Mouse (Mus musculus) hindbrain, postnatal 0 days (tissue): ENCODE measurements around the gene Rgmb. TPM values are rescaled to one million over a fixed set of nuclear protein-coding genes. Genes with fewer than 3 reads are reported as not detected.

Source experiments
- ATAC-seq: fragments of 200-750 bp; cut with Nextera tagmentation; 2 replicates; pipeline ENCODE4 v1.8.0; 2017; ENCODE audit warnings: mild to moderate bottlenecking, moderate TSS enrichment, moderate library complexity
- DNase-seq: peaks from one replicate; pipeline ENCODE4 v3.0.0-alpha.2; 2015; ENCODE audit warnings: low spot score
- H3K27ac ChIP-seq: fragments of 300-500 bp; sonication (generic); 2 replicates; pipeline ENCODE4 v1.5.1; 2014; ENCODE audit warnings: mild to moderate bottlenecking
- H3K27me3 ChIP-seq: fragments of 300-500 bp; sonication (generic); 2 replicates; pipeline ENCODE4 v1.6.1; 2014; ENCODE audit warnings: low read length, mixed read lengths; ENCODE audit not compliant: insufficient read depth
- H3K36me3 ChIP-seq: fragments of 300-500 bp; sonication (generic); 2 replicates; pipeline ENCODE4 v1.6.1; 2014; ENCODE audit warnings: low read length, mixed read lengths; ENCODE audit not compliant: insufficient read depth
- H3K4me1 ChIP-seq: fragments of 300-500 bp; sonication (generic); 2 replicates; pipeline ENCODE4 v1.6.1; 2014; ENCODE audit warnings: antibody characterized with exemption, low read length, mixed read lengths; ENCODE audit not compliant: insufficient read depth
- H3K4me2 ChIP-seq: fragments of 300-500 bp; sonication (generic); 2 replicates; pipeline ENCODE4 v1.6.1; 2014; ENCODE audit warnings: low read depth, mild to moderate bottlenecking, low read length, moderate library complexity, mixed read lengths
- H3K4me3 ChIP-seq: fragments of 300-500 bp; sonication (generic); 2 replicates; pipeline ENCODE4 v1.5.1; 2014; ENCODE audit warnings: low read length
- H3K9ac ChIP-seq: fragments of 300-500 bp; sonication (generic); replicated peaks from 2 replicates; pipeline ENCODE4 v1.6.1; 2014; ENCODE audit warnings: mild to moderate bottlenecking, low read length, moderate library complexity, mixed read lengths
- H3K9me3 ChIP-seq: fragments of 300-500 bp; sonication (generic); 2 replicates; pipeline ENCODE4 v1.6.1; 2016; ENCODE audit warnings: low read length, mixed read lengths
- CTCF ChIP-seq: IDR thresholded peaks from 2 replicates; pipeline ENCODE4 v1.5.1; 2016; ENCODE audit warnings: antibody characterized with exemption, control low read depth, low read depth
- whole genome bisulfite sequencing: fragments of 180-500 bp; shearing (Covaris S2); extraction: QIAGEN DNeasy Blood & Tissue Kit; methylation state at CpG from one replicate; pipeline ENCODE4 v1.1.7; 2014; 5-methylcytosine and 5-hydroxymethylcytosine counted together
- polyA plus RNA-seq: library from polyadenylated mRNA; unstranded; fragments of >200 nt; fragmentation: Nextera tagmentation; extraction: Ambion mirVana; gene quantifications from 2 replicates; pipeline ENCODE4 v1.2.1, GENCODE M21; 2015
- total RNA-seq: library from RNA; depleted of rRNA; stranded (reverse); fragments of >200 nt; gene quantifications from 2 replicates; pipeline ENCODE4 v1.2.3, GENCODE M21; 2014; rRNA removed

The Rgmb gene
- total RNA-seq (131 and 145 TPM in 2 replicates), polyA plus RNA-seq (50.6 and 52.8 TPM in 2 replicates)

DNA sequence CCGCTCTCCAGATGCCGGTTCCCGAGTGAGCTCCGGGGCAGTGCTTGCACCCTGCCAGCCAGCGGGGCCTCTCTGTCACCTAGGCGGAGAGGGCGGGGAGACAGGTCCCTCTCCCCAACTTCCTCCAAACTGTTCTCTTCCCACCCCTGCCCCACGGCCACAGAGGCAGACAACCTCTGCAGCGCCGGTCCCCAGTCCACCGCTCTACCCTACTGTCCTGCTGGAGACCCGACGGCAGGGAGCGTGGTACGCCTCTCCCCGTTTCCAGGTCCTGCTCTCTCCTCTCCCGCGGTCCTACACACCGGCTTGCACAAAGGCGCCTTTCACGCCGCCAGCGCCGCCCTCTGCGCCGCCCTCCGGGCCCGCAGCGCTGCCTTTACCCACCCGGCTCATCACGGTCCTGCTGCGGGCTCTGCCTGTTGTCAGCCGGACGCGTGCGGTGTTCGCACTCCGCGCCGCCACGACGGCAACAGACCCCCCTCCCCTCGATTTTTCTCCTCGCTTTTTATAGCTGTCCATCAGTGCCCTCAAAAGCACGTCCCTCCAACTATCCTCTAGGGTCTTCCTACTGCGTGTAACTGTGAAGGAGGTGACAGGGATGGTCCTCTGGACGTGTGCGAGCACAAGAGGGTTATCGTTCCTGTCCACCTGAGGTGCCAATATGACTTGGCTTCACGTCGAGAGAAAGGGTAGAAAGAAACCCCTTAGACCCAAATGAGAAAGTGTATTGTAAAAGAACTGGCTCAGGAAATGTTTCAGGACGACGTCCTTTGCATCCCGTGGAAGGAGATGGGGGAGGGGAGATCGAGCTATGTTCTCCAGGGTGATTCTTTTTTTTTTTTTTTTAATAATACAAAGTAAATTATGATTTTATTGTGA lies at the start of gene Rgmb:
TSS of gene Rgmb (minus strand) at position 274 of the 879 bp plus-strand sequence.
- Histone ChIP-seq H3K36me3 (no peaks in the 10 kb centered on the region), H3K27me3 (no peaks in the 10 kb centered on the region), H3K9me3 (no peaks in the 10 kb centered on the region), H3K4me2 (peak within 1 kb of the TSS; percentile 90), H3K4me1 (peaks cover 4% of the 10 kb centered on the region; the same call in 1 of the 2 replicates), H3K9ac (peak within 1 kb of the TSS; percentile 61), H3K27ac (peak within 1 kb of the TSS; percentile 83), H3K4me3 (peak within 1 kb of the TSS; percentile 65)
- 1% methylated on average over 54 of the region's 55 CpGs for WGBS
- peak; percentile 18; the same call in 1 of the 2 replicates for TF ChIP-seq CTCF
- DNase-seq (peak; percentile 51), ATAC-seq (peak; percentile 28)

DNA sequence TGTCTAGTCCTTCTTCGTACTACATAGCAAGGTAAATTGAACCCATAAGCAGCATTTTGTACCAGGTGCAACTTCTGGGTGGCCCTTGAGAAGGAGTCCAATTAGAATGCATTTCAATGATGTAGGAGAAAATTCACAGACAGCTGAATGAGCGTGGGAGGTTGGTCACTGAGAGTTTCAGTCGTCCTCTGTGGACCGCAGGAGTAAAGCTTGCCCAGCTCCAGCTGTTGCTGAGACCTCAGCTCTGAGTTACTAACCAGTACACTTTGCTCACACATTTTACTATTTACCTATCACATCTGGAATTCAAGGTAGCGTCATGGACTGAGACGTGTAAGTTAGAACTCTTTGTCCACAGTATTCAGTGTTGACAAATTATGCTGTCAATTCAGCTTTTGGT lies 43.9 kb upstream of the Rgmb start:
- no peaks in the 10 kb centered on the region for H3K36me3 ChIP-seq
- no peak overlapping the region for H3K4me3 ChIP-seq
- no peak overlapping the region for H3K9ac ChIP-seq
- no peak overlapping the region for H3K27ac ChIP-seq
- TF ChIP-seq CTCF, result no peak
- no peaks in the 10 kb centered on the region for H3K4me1 ChIP-seq
- ATAC-seq, result no peak
- no peak for DNase-seq
- WGBS, result 81% methylated on average over 6 of the region's 6 CpGs
- H3K4me2 ChIP-seq, result no peak overlapping the region
- H3K27me3 ChIP-seq, result no peaks in the 10 kb centered on the region
- H3K9me3 ChIP-seq, result no peaks in the 10 kb centered on the region

DNA sequence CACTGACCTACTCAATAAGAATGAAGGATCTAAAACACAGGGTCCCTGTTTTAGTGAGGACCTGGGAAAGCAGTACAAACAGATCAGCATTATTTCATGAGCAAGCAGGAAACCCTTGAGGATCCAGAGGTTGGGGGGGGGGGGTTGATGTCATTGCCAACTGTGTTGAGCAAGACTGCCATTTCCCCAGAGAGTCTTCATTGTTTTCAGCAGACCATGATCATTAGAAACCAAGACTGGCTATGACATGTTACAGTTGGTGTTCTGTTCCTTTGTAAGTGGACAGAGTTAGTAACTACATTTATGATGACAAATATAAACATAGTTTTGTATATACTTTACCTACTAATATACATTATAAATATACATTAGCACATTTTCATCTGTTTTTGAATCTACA lies 41.3 kb upstream of the Rgmb start:
- no peak for TF ChIP-seq CTCF
- Histone ChIP-seq H3K27ac (no peak overlapping the region), H3K9ac (no peak overlapping the region), H3K4me3 (no peak overlapping the region), H3K27me3 (no peaks in the 10 kb centered on the region), H3K4me1 (no peaks in the 10 kb centered on the region), H3K9me3 (no peaks in the 10 kb centered on the region), H3K4me2 (no peak overlapping the region), H3K36me3 (no peaks in the 10 kb centered on the region)
- ATAC-seq (no peak), DNase-seq (no peak)

DNA sequence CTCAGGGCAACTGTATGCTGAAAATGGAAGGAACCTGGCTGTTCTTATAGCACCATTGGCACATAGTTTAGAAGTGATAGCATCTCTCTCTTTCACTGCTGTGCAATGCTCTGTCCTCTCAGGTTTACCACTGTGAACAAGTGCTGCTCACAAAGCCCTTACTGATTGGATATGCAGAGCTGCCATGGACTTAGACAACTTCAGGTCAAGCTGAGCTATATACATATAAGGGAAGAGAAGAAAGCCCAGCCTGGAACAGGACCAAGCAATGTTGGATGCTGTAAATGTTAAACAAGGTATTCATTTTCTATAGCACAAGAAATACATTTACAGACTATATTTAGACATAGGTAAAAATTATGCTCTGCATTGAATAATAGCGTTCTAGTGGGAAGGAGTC lies 34.4 kb upstream of the Rgmb start:
- DNase-seq, result no peak
- TF ChIP-seq CTCF, result no peak
- no peak overlapping the region for H3K4me2 ChIP-seq
- H3K9me3 ChIP-seq, result no peaks in the 10 kb centered on the region
- no peak overlapping the region for H3K27ac ChIP-seq
- no peaks in the 10 kb centered on the region for H3K36me3 ChIP-seq
- no peaks in the 10 kb centered on the region for H3K27me3 ChIP-seq
- WGBS, result 88% methylated on average over 1 of the region's 1 CpGs
- H3K4me3 ChIP-seq, result no peak overlapping the region
- H3K4me1 ChIP-seq, result no peaks in the 10 kb centered on the region
- ATAC-seq, result no peak
- H3K9ac ChIP-seq, result no peak overlapping the region

DNA sequence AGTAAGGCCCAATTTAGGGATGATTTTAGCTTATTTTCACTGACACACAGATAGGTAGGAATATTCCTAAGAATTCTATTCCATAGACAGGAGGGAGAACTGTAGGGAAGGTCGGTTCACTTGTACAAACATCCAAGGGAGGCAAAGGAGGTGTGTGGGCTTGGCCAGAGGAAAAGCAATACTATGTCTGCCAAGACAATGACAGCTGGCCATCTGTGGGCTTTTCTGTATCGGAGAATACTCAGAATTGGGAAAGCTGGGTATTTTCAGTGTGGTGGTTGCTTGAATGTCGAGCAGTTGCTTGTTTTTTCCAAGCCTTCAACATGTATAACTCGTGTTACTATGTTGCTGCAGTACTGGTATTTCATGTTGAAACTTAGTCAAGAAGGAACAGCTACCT lies 31.5 kb upstream of the Rgmb start:
- no peaks in the 10 kb centered on the region for H3K4me1 ChIP-seq
- H3K9me3 ChIP-seq, result no peaks in the 10 kb centered on the region
- H3K9ac ChIP-seq, result no peak overlapping the region
- no peaks in the 10 kb centered on the region for H3K36me3 ChIP-seq
- no peak for TF ChIP-seq CTCF
- no peak overlapping the region for H3K4me3 ChIP-seq
- WGBS, result 63% methylated on average over 4 of the region's 4 CpGs
- no peak overlapping the region for H3K27ac ChIP-seq
- no peak overlapping the region for H3K4me2 ChIP-seq
- ATAC-seq, result 0 out of 2 replicates have a peak, but pooled peaks have one; percentile 62
- H3K27me3 ChIP-seq, result no peaks in the 10 kb centered on the region
- peak; percentile 43 for DNase-seq

DNA sequence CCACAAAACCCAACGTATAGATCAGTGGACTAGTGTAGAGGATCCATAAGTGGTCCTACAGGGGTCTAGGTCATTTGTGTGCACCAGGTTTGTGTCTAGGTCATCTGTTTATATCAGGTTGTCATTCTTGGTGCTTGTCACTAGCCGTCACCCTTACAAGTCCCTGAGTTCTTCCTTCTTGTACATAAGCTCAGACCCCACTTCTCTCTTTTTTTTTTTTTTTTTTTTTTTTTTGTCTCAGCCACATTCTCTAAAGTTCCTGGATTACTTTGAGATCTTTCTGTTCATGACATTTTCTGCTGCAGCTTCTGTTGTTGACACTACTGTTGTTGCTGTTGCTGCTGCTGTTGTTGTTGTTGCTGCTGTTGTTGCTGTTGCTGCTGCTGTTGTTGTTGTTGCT lies 22.3 kb upstream of the Rgmb start:
- Histone ChIP-seq H3K4me2 (no peak overlapping the region), H3K4me1 (no peaks in the 10 kb centered on the region), H3K27me3 (no peaks in the 10 kb centered on the region), H3K4me3 (no peak overlapping the region), H3K9me3 (no peaks in the 10 kb centered on the region), H3K36me3 (no peaks in the 10 kb centered on the region), H3K27ac (no peak overlapping the region), H3K9ac (no peak overlapping the region)
- WGBS, result 77% methylated on average over 2 of the region's 2 CpGs
- no peak for DNase-seq
- no peak for TF ChIP-seq CTCF
- ATAC-seq, result no peak

DNA sequence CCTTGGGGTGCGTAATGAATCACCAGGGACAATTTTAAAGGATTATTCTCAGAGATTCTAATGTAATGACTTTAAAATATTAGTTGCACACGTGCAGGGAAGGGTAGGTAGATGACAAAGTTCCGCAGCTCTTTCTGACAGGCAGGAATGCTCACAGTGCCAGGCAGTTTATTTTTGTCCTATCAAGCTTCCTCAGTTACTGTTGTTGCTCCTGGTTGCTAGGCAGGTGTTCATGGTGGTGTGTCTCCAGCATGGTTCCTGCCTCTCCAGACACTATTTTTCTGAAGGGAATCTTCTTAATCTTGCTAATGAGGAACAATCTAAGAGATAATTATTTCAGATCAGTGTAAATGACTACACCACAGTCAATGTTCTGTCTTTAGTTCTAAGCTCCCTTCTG lies 19.7 kb upstream of the Rgmb start:
- no peaks in the 10 kb centered on the region for H3K4me1 ChIP-seq
- H3K4me2 ChIP-seq, result no peak overlapping the region
- H3K9me3 ChIP-seq, result no peaks in the 10 kb centered on the region
- H3K27me3 ChIP-seq, result no peaks in the 10 kb centered on the region
- no peak for ATAC-seq
- H3K27ac ChIP-seq, result no peak overlapping the region
- no peak for DNase-seq
- WGBS, result 76% methylated on average over 3 of the region's 3 CpGs
- H3K9ac ChIP-seq, result no peak overlapping the region
- H3K36me3 ChIP-seq, result no peaks in the 10 kb centered on the region
- no peak overlapping the region for H3K4me3 ChIP-seq
- no peak for TF ChIP-seq CTCF
